Mouse (Mus musculus) E14TG2a.4 (cell line): ENCODE data around the gene Scmh1.

Source experiments
- CTCF ChIP-seq: conservative IDR thresholded peaks from 2 replicates; pipeline ENCODE4 v1.5.1; 2014; ENCODE audit warnings: low read length
- NANOG ChIP-seq: IDR thresholded peaks from 2 replicates; pipeline ENCODE4 v1.6.1; 2014; ENCODE audit warnings: borderline replicate concordance, low read length, mixed read lengths

DNA sequence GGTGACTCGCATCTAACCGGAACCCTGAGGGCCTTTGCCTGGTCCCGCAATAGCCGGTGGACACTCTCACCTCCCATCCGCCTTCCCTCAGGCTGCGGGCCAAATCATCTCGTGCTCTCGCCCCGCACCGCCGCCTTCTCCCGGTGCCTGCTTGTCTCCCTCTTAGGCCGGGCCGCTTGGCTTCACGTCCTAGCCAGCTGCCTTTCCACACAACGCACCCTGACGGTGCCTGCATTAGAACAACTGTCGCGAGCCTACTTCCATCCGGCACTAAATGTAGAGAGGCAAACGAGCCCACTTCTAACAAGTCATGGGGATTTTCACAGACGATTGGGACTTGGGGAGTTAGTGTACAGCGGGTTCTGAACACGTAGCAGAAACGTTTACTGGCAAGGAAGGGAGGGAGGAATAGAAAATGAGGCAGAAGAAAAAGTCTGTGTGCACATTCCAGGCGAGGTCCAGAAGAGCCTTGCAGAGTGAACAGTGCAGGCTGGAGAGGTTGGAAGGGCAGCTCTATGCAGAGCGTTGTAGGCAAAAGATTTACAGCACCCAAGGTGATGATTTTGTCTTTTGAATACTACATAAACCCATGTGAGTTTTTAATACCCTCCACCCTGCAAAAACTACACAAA is 165.5 kb downstream of the Scmh1 start:
- TF ChIP-seq CTCF (no peak), NANOG (no peak)
